In the genomic region with DNA sequence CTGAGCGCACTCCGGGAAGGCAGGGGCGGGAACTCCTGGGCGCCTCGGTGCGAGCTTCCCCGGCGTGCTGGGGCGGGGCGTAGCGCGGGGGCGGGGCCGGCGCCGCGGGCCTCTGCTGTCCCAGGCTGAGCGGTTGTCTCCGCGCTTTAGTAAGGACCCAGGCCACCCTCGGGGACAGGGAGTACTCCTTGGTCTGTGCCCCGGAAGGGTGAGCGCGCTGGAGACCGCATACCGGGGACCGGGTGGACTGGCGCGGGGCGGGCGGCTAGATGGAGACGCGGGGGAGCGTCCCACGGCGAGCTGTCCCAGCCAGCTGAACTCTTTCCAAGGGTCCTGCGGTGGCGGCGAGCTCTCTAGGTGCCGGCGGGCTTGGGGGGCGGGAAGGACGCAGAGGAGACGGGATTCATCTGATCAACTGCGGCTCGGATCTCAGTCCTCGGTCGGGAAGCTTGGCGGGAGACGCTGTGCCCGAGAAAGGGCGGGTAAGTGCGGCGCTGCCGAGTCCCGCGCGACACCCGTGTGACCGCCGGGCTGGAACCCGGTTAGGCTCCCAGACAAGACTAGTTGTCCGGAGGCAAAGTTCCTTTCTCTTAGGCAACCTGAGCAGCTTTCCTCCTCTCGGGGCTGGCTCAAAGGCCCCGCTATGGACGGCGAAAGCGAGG, we compare ENCODE assay signal across 8 mouse cellular contexts. TPM values are rescaled to one million over a fixed set of nuclear protein-coding genes. Genes with fewer than 3 reads are reported as not detected.
DNase-seq lines count a peak whose midpoint lies in the region; ATAC-seq and TF ChIP-seq lines count a peak whose summit lies in the region.

No protein-coding gene starts in this region.

- H3K36me3 ChIP-seq in thymus, adult 2 months (ENCODE audit: control insufficient read depth, insufficient read depth, low read length): no peaks in the 10 kb centered on the region
- no peaks in the 10 kb centered on the region for H3K36me3 ChIP-seq in embryonic facial prominence, embryonic 15.5 days
- H3K36me3 ChIP-seq in heart, embryonic 15.5 days: no peaks in the 10 kb centered on the region
- 0 out of 2 replicates have a peak, but pooled peaks cover 6% of the 10 kb centered on the region for H3K36me3 ChIP-seq in lung, embryonic 15.5 days

- peak overlapping the region; percentile 72 for H3K9ac ChIP-seq in embryonic facial prominence, embryonic 15.5 days
- peak overlapping the region; percentile 72 for H3K9ac ChIP-seq in heart, embryonic 15.5 days
- H3K9ac ChIP-seq in lung, embryonic 15.5 days: peak overlapping the region; percentile 81

- no peak overlapping the region for H3K27ac ChIP-seq in thymus, adult 2 months (ENCODE audit: control insufficient read depth, insufficient read depth, low read length)
- H3K27ac ChIP-seq in embryonic facial prominence, embryonic 15.5 days (replicated peaks): peak overlapping the region; percentile 74
- peak overlapping the region; percentile 66 for H3K27ac ChIP-seq in heart, embryonic 15.5 days
- H3K27ac ChIP-seq in lung, embryonic 15.5 days: peak overlapping the region; percentile 91

- 2% methylated on average over 68 of the region's 68 CpGs for WGBS in thymus, adult 2 months
- WGBS in embryonic facial prominence, embryonic 15.5 days: under 1% methylated on average over 68 of the region's 68 CpGs
- WGBS in heart, embryonic 15.5 days: under 1% methylated on average over 66 of the region's 68 CpGs
- whole genome bisulfite sequencing in lung, embryonic 15.5 days: under 1% methylated on average over 56 of the region's 68 CpGs

- DNase-seq in thymus, adult 2 months: no peak
- no peak for DNase-seq in thymus, adult 18-20 months
- DNase-seq in kidney, postnatal 10 days: peak; percentile 87
- peak; percentile 41 for DNase-seq in ovary, postnatal 14 days (ENCODE audit: low spot score)
- DNase-seq in yolk sac, embryonic 10.5 days (ENCODE audit: low spot score): peak; percentile 89

- peaks cover 10% of the 10 kb centered on the region for H3K27me3 ChIP-seq in thymus, adult 2 months (ENCODE audit: control insufficient read depth, insufficient read depth, low read length)
- H3K27me3 ChIP-seq in embryonic facial prominence, embryonic 15.5 days: no peaks in the 10 kb centered on the region
- H3K27me3 ChIP-seq in heart, embryonic 15.5 days: 0 out of 2 replicates have a peak, but pooled peaks cover 3% of the 10 kb centered on the region
- no peaks in the 10 kb centered on the region for H3K27me3 ChIP-seq in lung, embryonic 15.5 days

- TF ChIP-seq POLR2A in thymus, adult 2 months (IDR thresholded peaks at IDR 0.05; ENCODE audit: control insufficient read depth, extremely low read depth, insufficient read depth, low read length, poor library complexity): no peak

- ATAC-seq in embryonic facial prominence, embryonic 15.5 days (ENCODE audit: insufficient number of reproducible peaks, low FRiP score, low TSS enrichment, low read depth): peak; percentile 92
- peak; percentile 90 for ATAC-seq in heart, embryonic 15.5 days (replicated peaks; ENCODE audit: insufficient number of reproducible peaks, insufficient read depth, low FRiP score, low read depth)
- peak; percentile 97 for ATAC-seq in lung, embryonic 15.5 days (ENCODE audit: borderline replicate concordance, extremely low read depth, low FRiP score, low TSS enrichment)

- peaks cover 5% of the 10 kb centered on the region; the same call in 1 of the 2 replicates for H3K4me1 ChIP-seq in thymus, adult 2 months (replicated peaks; ENCODE audit: control insufficient read depth, insufficient read depth, low read length)
- peaks cover 13% of the 10 kb centered on the region for H3K4me1 ChIP-seq in embryonic facial prominence, embryonic 15.5 days
- H3K4me1 ChIP-seq in heart, embryonic 15.5 days (replicated peaks): peaks cover 10% of the 10 kb centered on the region
- H3K4me1 ChIP-seq in lung, embryonic 15.5 days: peaks cover 14% of the 10 kb centered on the region

- H3K9me3 ChIP-seq in embryonic facial prominence, embryonic 15.5 days (replicated peaks): no peaks in the 10 kb centered on the region
- no peaks in the 10 kb centered on the region for H3K9me3 ChIP-seq in heart, embryonic 15.5 days (replicated peaks)
- no peaks in the 10 kb centered on the region for H3K9me3 ChIP-seq in lung, embryonic 15.5 days

- peak overlapping the region; percentile 38 for H3K4me3 ChIP-seq in thymus, adult 2 months (ENCODE audit: control insufficient read depth, insufficient read depth, low read length)
- H3K4me3 ChIP-seq in embryonic facial prominence, embryonic 15.5 days (replicated peaks): peak overlapping the region; percentile 80
- peak overlapping the region; percentile 84 for H3K4me3 ChIP-seq in heart, embryonic 15.5 days
- peak overlapping the region; percentile 75 for H3K4me3 ChIP-seq in lung, embryonic 15.5 days

- TF ChIP-seq CTCF in thymus, adult 2 months (IDR thresholded peaks at IDR 0.05; ENCODE audit: borderline replicate concordance, control insufficient read depth, extremely low read depth, insufficient read depth, low read length, poor library complexity): no peak

- peak overlapping the region; percentile 85 for H3K4me2 ChIP-seq in embryonic facial prominence, embryonic 15.5 days (replicated peaks)
- H3K4me2 ChIP-seq in heart, embryonic 15.5 days: peak overlapping the region; percentile 97
- peak overlapping the region; percentile 84 for H3K4me2 ChIP-seq in lung, embryonic 15.5 days

RNA-seq across cellular contexts. Expression of a gene that starts 0.8 kb away (rescaled TPM):
- 0.57 and 0.87 TPM in 2 replicates for polyA plus RNA-seq in thymus, adult 2 months (2012; rRNA removed)
- 16.8 and 20.1 TPM in 2 replicates for polyA plus RNA-seq in embryonic facial prominence, embryonic 15.5 days (2015; fragmentation: Nextera tagmentation; extraction: Ambion mirVana)
- 4.1 and 5.7 TPM in 2 replicates for polyA plus RNA-seq in heart, embryonic 15.5 days (2015; fragmentation: Nextera tagmentation; extraction: Ambion mirVana)
- 20.1 and 21.0 TPM in 2 replicates for polyA plus RNA-seq in lung, embryonic 15.5 days (2015; fragmentation: Nextera tagmentation; extraction: Ambion mirVana)

Comparison
In these comparisons a context has a peak if more than half of its experiments do, and no peak if none do; other contexts are left out.
1. DNase-seq: peak in kidney, postnatal 10 days (single experiment), ovary, postnatal 14 days (single experiment) and yolk sac, embryonic 10.5 days (single experiment); none in thymus, adult 2 months (single experiment) and thymus, adult 18-20 months (0 of 2).
2. Peak in every context shown above with its lines, with median percentiles within 50 percentile points of each other: H3K4me3 ChIP-seq, ATAC-seq, H3K4me2 ChIP-seq and H3K9ac ChIP-seq.